Mouse (Mus musculus) neural tube, embryonic 13.5 days (tissue): ENCODE measurements around the gene Bpifb9a. TPM values are rescaled to one million over a fixed set of nuclear protein-coding genes. Genes with fewer than 3 reads are reported as not detected.
"Not testable (repeated sequence)": the region's sequence is repeated elsewhere in the genome, so short reads cannot be mapped to it uniquely, and the experiment has no call there.

Experiments used
- ATAC-seq: fragments of 200-750 bp; cut with Nextera tagmentation; 2 replicates; pipeline ENCODE4 v1.8.0; 2017; ENCODE audit warnings: low read depth, mild to moderate bottlenecking, moderate TSS enrichment, moderate library complexity
- H3K27ac ChIP-seq: fragments of 300-500 bp; sonication (generic); replicated peaks from 2 replicates; pipeline ENCODE4 v1.5.1; 2015; ENCODE audit warnings: moderate library complexity, mild to moderate bottlenecking, inconsistent platforms
- H3K27me3 ChIP-seq: fragments of 300-500 bp; sonication (generic); 2 replicates; pipeline ENCODE4 v1.6.1; 2015; ENCODE audit warnings: mild to moderate bottlenecking, inconsistent platforms
- H3K36me3 ChIP-seq: fragments of 300-500 bp; sonication (generic); 2 replicates; pipeline ENCODE4 v1.6.1; 2015; ENCODE audit warnings: mild to moderate bottlenecking, inconsistent platforms
- H3K4me1 ChIP-seq: fragments of 300-500 bp; sonication (generic); replicated peaks from 2 replicates; pipeline ENCODE4 v1.6.1; 2015; ENCODE audit warnings: inconsistent platforms
- H3K4me2 ChIP-seq: fragments of 300-500 bp; sonication (generic); 2 replicates; pipeline ENCODE4 v1.6.1; 2015; ENCODE audit warnings: inconsistent platforms, mild to moderate bottlenecking, moderate library complexity
- H3K4me3 ChIP-seq: fragments of 300-500 bp; sonication (generic); 2 replicates; pipeline ENCODE4 v1.5.1; 2015; ENCODE audit warnings: mild to moderate bottlenecking, inconsistent platforms
- H3K9ac ChIP-seq: fragments of 300-500 bp; sonication (generic); 2 replicates; pipeline ENCODE4 v1.6.1; 2015; ENCODE audit warnings: moderate library complexity, mild to moderate bottlenecking, inconsistent platforms
- H3K9me3 ChIP-seq: fragments of 300-500 bp; sonication (generic); 2 replicates; pipeline ENCODE4 v1.6.1; 2016; ENCODE audit warnings: inconsistent platforms
- WGBS: fragments of 180-500 bp; shearing (Covaris S2); methylation state at CpG from one replicate; pipeline ENCODE4 v1.1.7; 2015; 5-methylcytosine and 5-hydroxymethylcytosine counted together
- polyA plus RNA-seq: library from polyadenylated mRNA; unstranded; fragments of >200 nt; fragmentation: Nextera tagmentation; extraction: Ambion mirVana; gene quantifications from 2 replicates; pipeline ENCODE4 v1.2.1, GENCODE M21; 2015

Bpifb9a gene
- polyA plus RNA-seq, 1 experiment from 2014 or later: not detected

DNA sequence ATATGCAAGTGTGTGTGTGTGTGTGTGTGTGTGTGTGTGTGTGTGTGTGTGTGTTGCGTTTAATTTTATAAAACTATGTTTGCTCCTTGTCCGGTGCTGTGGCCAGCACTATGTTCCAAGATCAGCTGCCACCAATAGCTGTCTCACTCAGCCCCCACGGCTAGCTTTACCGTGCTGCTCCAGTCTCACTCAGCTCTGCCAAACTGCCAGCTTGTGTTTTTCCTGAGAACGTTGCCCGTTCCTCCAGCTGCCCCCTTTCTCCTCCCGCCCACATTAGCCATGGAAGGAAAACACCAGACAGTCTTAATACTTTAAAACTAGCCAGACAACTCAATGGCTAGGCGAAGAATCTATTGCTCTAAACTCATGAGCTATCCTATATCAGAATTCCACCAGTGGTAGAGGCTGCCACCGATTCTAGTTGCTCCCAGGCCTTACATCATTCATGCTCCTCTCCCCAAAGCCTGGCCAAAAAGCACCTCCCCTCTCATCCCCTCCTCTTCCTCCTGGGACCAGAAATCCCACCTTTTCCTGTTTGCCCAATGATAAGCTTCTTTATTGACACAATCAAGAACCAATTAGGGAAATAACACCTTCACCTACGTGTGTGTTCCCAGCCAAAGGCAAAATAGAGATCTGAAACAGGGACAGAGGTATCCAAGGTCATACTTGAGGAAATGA lies 14.2 kb upstream of the Bpifb9a start:
- Histone ChIP-seq H3K27ac (no peak overlapping the region), H3K9me3 (no peaks in the 10 kb centered on the region), H3K4me3 (no peak overlapping the region), H3K36me3 (no peaks in the 10 kb centered on the region), H3K9ac (no peak overlapping the region), H3K4me1 (no peaks in the 10 kb centered on the region), H3K27me3 (no peaks in the 10 kb centered on the region), H3K4me2 (no peak overlapping the region)
- WGBS: 89% methylated on average over 10 of the region's 10 CpGs
- no peak for ATAC-seq

DNA sequence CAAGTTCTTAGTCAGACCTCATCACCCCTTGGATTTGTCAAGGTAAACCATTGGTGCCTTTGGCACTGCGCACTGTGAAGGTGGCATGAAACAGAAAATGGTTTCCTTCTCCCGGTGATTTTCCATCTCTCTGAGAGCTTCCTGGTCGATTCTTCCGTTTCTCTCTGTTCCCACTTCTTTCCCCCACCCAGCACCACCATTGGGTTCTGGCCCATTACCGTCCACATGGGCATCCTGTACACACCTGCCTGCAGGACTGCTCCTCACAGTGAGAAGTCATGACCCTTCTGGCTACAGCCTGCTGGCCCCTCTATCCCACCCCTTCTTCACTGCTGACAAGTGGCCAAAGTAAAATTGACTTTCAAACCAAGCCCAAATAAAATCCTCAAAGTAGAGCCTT lies 12.3 kb upstream of the Bpifb9a start:
- no peaks in the 10 kb centered on the region for H3K9me3 ChIP-seq
- no peak for ATAC-seq
- 93% methylated on average over 5 of the region's 5 CpGs for WGBS

DNA sequence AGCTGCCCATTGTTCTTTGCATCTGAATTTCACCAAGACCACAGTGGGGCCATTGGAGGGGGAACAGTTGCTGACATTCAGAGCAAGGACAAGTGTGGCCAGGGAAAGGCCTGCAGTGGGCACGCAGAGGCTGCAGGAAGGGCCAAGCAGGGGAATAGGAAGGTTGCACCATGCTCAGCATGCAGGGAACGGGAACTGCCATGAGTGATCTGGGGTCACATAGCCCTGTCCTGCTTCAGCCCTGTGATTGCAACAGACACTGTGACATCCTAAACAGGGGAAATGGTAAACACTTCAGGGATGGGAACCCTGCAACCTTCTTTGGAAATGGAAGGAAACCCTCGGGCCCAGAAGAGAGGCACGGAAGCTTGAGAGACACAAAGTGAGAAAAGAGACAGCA lies 2.4 kb upstream of the Bpifb9a start:
- 94% methylated on average over 2 of the region's 4 CpGs for WGBS

More for the DNA sequence above, 12.3 kb upstream of the Bpifb9a start:
- H3K4me3 ChIP-seq: no peak overlapping the region
- H3K27me3 ChIP-seq: no peaks in the 10 kb centered on the region
- H3K27ac ChIP-seq: no peak overlapping the region
- no peaks in the 10 kb centered on the region for H3K36me3 ChIP-seq
- H3K9ac ChIP-seq: no peak overlapping the region
- H3K4me1 ChIP-seq: no peaks in the 10 kb centered on the region
- H3K4me2 ChIP-seq: no peak overlapping the region

GRCm38 (mm10) chr2:154255770-154256169 lies 1.9 kb upstream of the Bpifb9a start:
- H3K36me3 ChIP-seq: no peaks in the 10 kb centered on the region
- H3K9ac ChIP-seq: no peak overlapping the region
- H3K4me3 ChIP-seq: no peak overlapping the region
- H3K27ac ChIP-seq: no peak overlapping the region
- 83% methylated on average over 4 of the region's 4 CpGs for WGBS
- no peaks in the 10 kb centered on the region for H3K27me3 ChIP-seq
- ATAC-seq: no peak
- no peaks in the 10 kb centered on the region for H3K4me1 ChIP-seq
- H3K9me3 ChIP-seq: no peaks in the 10 kb centered on the region
- no peak overlapping the region for H3K4me2 ChIP-seq

More for the DNA sequence above, 2.4 kb upstream of the Bpifb9a start:
- not testable (repeated sequence) for H3K9me3 ChIP-seq, H3K4me2 ChIP-seq, ATAC-seq, H3K36me3 ChIP-seq, H3K4me1 ChIP-seq, H3K9ac ChIP-seq, H3K27ac ChIP-seq, H3K27me3 ChIP-seq, H3K4me3 ChIP-seq

- ATAC-seq, H3K9me3 ChIP-seq: not testable (repeated sequence)
- 75% methylated on average over 3 of the region's 3 CpGs for WGBS
Measured at GRCm38 (mm10) chr2:154264397-154264796, 6.7 kb downstream of the Bpifb9a start.

GRCm38 (mm10) chr2:154291866-154292265 lies 34.2 kb downstream of the Bpifb9a start:
- not testable (repeated sequence) for H3K9ac ChIP-seq, H3K9me3 ChIP-seq, H3K4me1 ChIP-seq, H3K27ac ChIP-seq, ATAC-seq, H3K4me2 ChIP-seq, H3K36me3 ChIP-seq, H3K27me3 ChIP-seq, H3K4me3 ChIP-seq
- 89% methylated on average over 3 of the region's 3 CpGs for WGBS

More at GRCm38 (mm10) chr2:154264397-154264796, 6.7 kb downstream of the Bpifb9a start:
- H3K4me2 ChIP-seq, H3K36me3 ChIP-seq, H3K4me3 ChIP-seq, H3K9ac ChIP-seq, H3K27ac ChIP-seq, H3K4me1 ChIP-seq, H3K27me3 ChIP-seq: not testable (repeated sequence)

GRCm38 (mm10) chr2:154292833-154293232 lies 35.2 kb downstream of the Bpifb9a start:
- WGBS: 74% methylated on average over 1 of the region's 1 CpGs
- no peaks in the 10 kb centered on the region for H3K27me3 ChIP-seq
- H3K4me3 ChIP-seq: no peak overlapping the region
- no peaks in the 10 kb centered on the region for H3K9me3 ChIP-seq
- no peak overlapping the region for H3K27ac ChIP-seq
- H3K4me1 ChIP-seq: no peaks in the 10 kb centered on the region
- no peaks in the 10 kb centered on the region for H3K36me3 ChIP-seq
- no peak overlapping the region for H3K9ac ChIP-seq
- ATAC-seq: no peak
- no peak overlapping the region for H3K4me2 ChIP-seq

- H3K36me3 ChIP-seq, H3K4me1 ChIP-seq, H3K9me3 ChIP-seq, H3K9ac ChIP-seq, H3K4me3 ChIP-seq, H3K4me2 ChIP-seq, ATAC-seq, H3K27me3 ChIP-seq, H3K27ac ChIP-seq: not testable (repeated sequence)
- WGBS: 2% methylated on average over 10 of the region's 10 CpGs
Measured at GRCm38 (mm10) chr2:154294746-154295145, 37.1 kb downstream of the Bpifb9a start.

DNA sequence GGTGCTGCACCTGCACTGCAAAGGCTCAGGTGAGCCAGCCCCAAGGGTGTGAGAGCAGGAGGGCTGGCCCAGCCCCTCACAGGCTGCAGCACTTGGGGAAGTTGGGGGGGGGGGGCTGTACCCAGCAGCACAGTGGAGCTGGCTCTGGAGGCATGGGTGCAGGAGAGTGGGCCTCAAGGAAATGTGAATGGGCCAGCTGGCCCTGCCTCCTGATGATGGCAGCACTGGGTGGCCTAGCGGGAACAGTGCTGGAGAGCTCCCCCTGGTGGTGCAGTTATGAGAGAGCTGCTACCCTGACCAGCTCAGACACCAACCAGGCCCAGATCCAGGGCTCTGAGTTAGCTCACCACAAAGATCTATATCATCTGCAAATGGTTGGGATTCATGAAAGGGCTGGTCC lies 42.8 kb downstream of the Bpifb9a start:
- ATAC-seq: 0 out of 2 replicates have a peak, but pooled peaks have one; percentile 50
- Histone ChIP-seq H3K27ac (no peak overlapping the region), H3K4me1 (no peaks in the 10 kb centered on the region), H3K4me2 (no peak overlapping the region), H3K36me3 (no peaks in the 10 kb centered on the region), H3K9ac (no peak overlapping the region), H3K27me3 (no peaks in the 10 kb centered on the region), H3K9me3 (no peaks in the 10 kb centered on the region), H3K4me3 (no peak overlapping the region)
- 12% methylated on average over 1 of the region's 1 CpGs for WGBS

DNA sequence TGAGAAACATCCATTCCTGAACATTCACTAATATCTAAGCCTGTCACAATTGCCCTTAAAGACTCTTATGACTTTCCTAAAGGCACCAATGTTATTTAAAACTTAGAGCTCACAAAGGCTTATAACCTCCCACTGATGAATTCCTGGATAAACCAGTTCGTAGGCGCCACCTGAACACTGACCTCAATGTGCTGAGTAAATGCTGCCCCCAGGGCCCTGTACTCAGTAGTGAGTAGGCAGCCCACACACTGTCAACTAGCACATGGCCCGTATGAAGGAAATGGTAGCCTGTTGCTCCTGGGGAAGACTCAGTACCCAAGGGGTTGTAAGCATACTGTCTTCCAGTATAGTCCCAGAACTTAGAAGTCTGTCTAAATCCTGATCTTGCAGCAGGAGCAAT lies 44.1 kb downstream of the Bpifb9a start:
- Histone ChIP-seq H3K4me2 (no peak overlapping the region), H3K36me3 (no peaks in the 10 kb centered on the region), H3K4me3 (no peak overlapping the region), H3K27ac (no peak overlapping the region), H3K4me1 (no peaks in the 10 kb centered on the region), H3K27me3 (no peaks in the 10 kb centered on the region), H3K9ac (no peak overlapping the region), H3K9me3 (no peaks in the 10 kb centered on the region)
- 86% methylated on average over 3 of the region's 3 CpGs for WGBS
- no peak for ATAC-seq

GRCm38 (mm10) chr2:154304604-154305003 lies 47.0 kb downstream of the Bpifb9a start:
- H3K36me3 ChIP-seq, H3K4me2 ChIP-seq, H3K9ac ChIP-seq, H3K27ac ChIP-seq, ATAC-seq, H3K4me3 ChIP-seq, H3K4me1 ChIP-seq, H3K27me3 ChIP-seq, H3K9me3 ChIP-seq: not testable (repeated sequence)
- 87% methylated on average over 1 of the region's 3 CpGs for WGBS

GRCm38 (mm10) chr2:154306927-154307326 lies 49.3 kb downstream of the Bpifb9a start, which contains the start of gene Bpifb9b:
Bpifb9b (plus strand) TSS chr2:154307227.
- 90% methylated on average over 4 of the region's 4 CpGs for WGBS
- not testable (repeated sequence) for H3K9ac ChIP-seq, H3K4me1 ChIP-seq, H3K27ac ChIP-seq, H3K4me3 ChIP-seq, H3K9me3 ChIP-seq, H3K4me2 ChIP-seq, H3K36me3 ChIP-seq, H3K27me3 ChIP-seq, ATAC-seq

- ATAC-seq: not testable (repeated sequence)
- whole genome bisulfite sequencing: 73% methylated on average over 5 of the region's 5 CpGs
Measured at GRCm38 (mm10) chr2:154313771-154314170, 56.1 kb downstream of the Bpifb9a start.

More at GRCm38 (mm10) chr2:154313771-154314170, 56.1 kb downstream of the Bpifb9a start:
- not testable (repeated sequence) for H3K4me2 ChIP-seq, H3K9me3 ChIP-seq, H3K4me1 ChIP-seq, H3K36me3 ChIP-seq, H3K27ac ChIP-seq, H3K27me3 ChIP-seq, H3K4me3 ChIP-seq, H3K9ac ChIP-seq
